9 mouse cellular contexts compared by ENCODE assay signal in the genomic region with DNA sequence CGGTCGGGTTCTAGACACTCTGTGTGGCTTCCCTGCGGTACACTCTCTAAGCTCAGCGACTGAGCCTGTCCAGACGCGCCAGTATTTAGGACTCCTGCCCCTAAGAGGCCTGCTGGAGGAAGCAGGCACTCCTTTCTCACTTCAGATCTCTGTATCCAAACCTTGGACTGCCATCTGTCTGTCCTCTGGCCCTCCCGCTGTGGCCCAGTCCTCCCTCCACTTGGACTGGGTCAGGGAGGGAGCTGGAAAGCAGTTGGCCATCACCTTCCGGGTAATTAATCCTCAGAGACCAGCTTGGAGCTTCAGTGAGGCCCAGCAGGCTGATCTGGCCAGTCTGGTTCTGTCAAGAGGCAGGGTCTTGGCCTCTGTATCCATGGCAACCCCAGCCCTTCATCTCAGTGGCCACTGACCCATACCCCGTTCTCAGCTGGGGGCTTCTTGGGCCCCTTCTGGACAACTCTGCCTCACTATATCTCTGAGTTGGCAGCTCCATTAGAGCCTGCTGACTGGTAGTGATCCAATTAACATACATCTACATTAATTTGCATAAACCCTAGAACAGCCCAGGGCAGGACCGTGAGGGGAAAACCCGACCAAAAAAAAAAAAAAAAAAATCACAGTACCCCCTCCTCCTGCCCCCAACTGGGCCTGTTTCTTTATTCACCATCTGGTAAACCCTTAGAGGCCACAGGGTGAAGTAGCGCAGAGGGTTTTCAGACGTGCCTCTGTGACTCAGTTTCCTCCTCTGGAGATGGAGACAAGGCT. TPM values are rescaled to one million over a fixed set of nuclear protein-coding genes. Genes with fewer than 3 reads are reported as not detected.
DNase-seq lines count a peak whose midpoint lies in the region; ATAC-seq lines count a peak whose summit lies in the region.
"Had no signal": no experiment of that assay in that cellular context is flagged by ENCODE, and none has a peak within 500 bp of the region (broad histone marks: within the 10 kb centered on the region; RNA-seq: fewer than 3 reads in every experiment).

No protein-coding gene starts in this region.

- H3K27me3 ChIP-seq in embryonic facial prominence, embryonic 11.5 days (ENCODE audit: control insufficient read depth, insufficient read depth, low read length) = no peaks in the 10 kb centered on the region
- no peaks in the 10 kb centered on the region for H3K27me3 ChIP-seq in intestine, embryonic 16.5 days (replicated peaks; ENCODE audit: control insufficient read depth, insufficient read depth, low read length)

- no peaks in the 10 kb centered on the region for H3K9me3 ChIP-seq in embryonic facial prominence, embryonic 11.5 days (replicated peaks; ENCODE audit: control insufficient read depth, low read length)
- H3K9me3 ChIP-seq in intestine, embryonic 16.5 days (ENCODE audit: control insufficient read depth, low read length) = peaks cover 3% of the 10 kb centered on the region; the same call in 1 of the 2 replicates

- 20% methylated on average over 13 of the region's 13 CpGs for WGBS in embryonic facial prominence, embryonic 11.5 days
- WGBS in intestine, embryonic 16.5 days = 32% methylated on average over 13 of the region's 13 CpGs

- H3K9ac ChIP-seq in embryonic facial prominence, embryonic 11.5 days (replicated peaks; ENCODE audit: low read length) = no peak overlapping the region
- no peak overlapping the region for H3K9ac ChIP-seq in intestine, embryonic 16.5 days (ENCODE audit: low read depth, low read length)

- DNase-seq in left cerebral cortex, postnatal 4 days = peak; percentile 87
- no peak for DNase-seq in left cerebral cortex, adult 11 months (ENCODE audit: low spot score)
- DNase-seq in embryonic facial prominence, embryonic 11.5 days (ENCODE audit: low spot score) = no peak
- peak; percentile 94 for DNase-seq in retina, postnatal 1 day
- DNase-seq in left cerebral cortex, postnatal 25 days (ENCODE audit: low spot score in 2 of 2) = no peak
- no peak for DNase-seq in layer of hippocampus, adult 9-10 months (ENCODE audit: low spot score)
- no peak for DNase-seq in lung, postnatal 36 days
- DNase-seq: heart, adult 11 months had no signal

- no peaks in the 10 kb centered on the region for H3K36me3 ChIP-seq in embryonic facial prominence, embryonic 11.5 days (replicated peaks; ENCODE audit: control insufficient read depth, insufficient read depth, low read depth, low read length)
- no peaks in the 10 kb centered on the region for H3K36me3 ChIP-seq in intestine, embryonic 16.5 days (ENCODE audit: control insufficient read depth, insufficient read depth, low read length)

- no peaks in the 10 kb centered on the region; the same call in 1 of the 2 replicates for H3K4me1 ChIP-seq in embryonic facial prominence, embryonic 11.5 days (ENCODE audit: control insufficient read depth, insufficient read depth, low read length)
- H3K4me1 ChIP-seq in intestine, embryonic 16.5 days (ENCODE audit: control insufficient read depth, insufficient read depth, low read length) = peaks cover 7% of the 10 kb centered on the region

- intact Hi-C loops in left cerebral cortex, postnatal 4 days (cut with DNase I) = no loop called here
- intact Hi-C loops in left cerebral cortex, postnatal 25 days (cut with DNase I) = no loop called here

- no peak overlapping the region for H3K4me2 ChIP-seq in embryonic facial prominence, embryonic 11.5 days (ENCODE audit: low read depth, low read length)
- no peak overlapping the region for H3K4me2 ChIP-seq in intestine, embryonic 16.5 days (ENCODE audit: low read depth, low read length)

- ATAC-seq in embryonic facial prominence, embryonic 11.5 days (replicated peaks; ENCODE audit: insufficient number of reproducible peaks, low FRiP score, low TSS enrichment, low read depth) = peak; percentile 83
- ATAC-seq in intestine, embryonic 16.5 days = peak; percentile 36

- no peak overlapping the region for H3K27ac ChIP-seq in embryonic facial prominence, embryonic 11.5 days (replicated peaks; ENCODE audit: low read depth, low read length)
- H3K27ac ChIP-seq in intestine, embryonic 16.5 days (ENCODE audit: low read length) = no peak overlapping the region

- no peak overlapping the region for H3K4me3 ChIP-seq in embryonic facial prominence, embryonic 11.5 days (ENCODE audit: low read depth, low read length)
- no peak overlapping the region for H3K4me3 ChIP-seq in intestine, embryonic 16.5 days (ENCODE audit: low read length)

RNA-seq across cellular contexts. Expression of gene Nkain1, which starts 27.0 kb away (rescaled TPM):
- 100 to 1,000 TPM; 158 to 164 TPM for total RNA-seq in left cerebral cortex, postnatal 4 days (2021)
- polyA plus RNA-seq in embryonic facial prominence, embryonic 11.5 days (2014; fragmentation: Nextera tagmentation; extraction: Ambion mirVana) = 10.4 and 11.5 TPM in 2 replicates
- 0.15 TPM in 1 of 2 replicates, not detected in the other for polyA plus RNA-seq in intestine, embryonic 16.5 days (2015; fragmentation: Nextera tagmentation; extraction: Ambion mirVana)
- 10 to 100 TPM; 30.1 to 32.8 TPM for total RNA-seq in left cerebral cortex, postnatal 25 days (2021)

Comparison
In these comparisons a context has a peak if more than half of its experiments do, and no peak if none do; other contexts are left out.
1. DNase-seq: peak in left cerebral cortex, postnatal 4 days (single experiment) and retina, postnatal 1 day (single experiment); none in left cerebral cortex, adult 11 months (single experiment), embryonic facial prominence, embryonic 11.5 days (single experiment), left cerebral cortex, postnatal 25 days (0 of 2), layer of hippocampus, adult 9-10 months (single experiment) and lung, postnatal 36 days (single experiment).
2. RNA of gene Nkain1, which starts 27.0 kb away (total RNA-seq): 158 to 164 TPM in left cerebral cortex, postnatal 4 days; 30.1 to 32.8 TPM in left cerebral cortex, postnatal 25 days; every median in the first group is over 4 times any median in the second.